Mouse (Mus musculus): ENCODE measurements around the gene Gimap4.

DNA sequence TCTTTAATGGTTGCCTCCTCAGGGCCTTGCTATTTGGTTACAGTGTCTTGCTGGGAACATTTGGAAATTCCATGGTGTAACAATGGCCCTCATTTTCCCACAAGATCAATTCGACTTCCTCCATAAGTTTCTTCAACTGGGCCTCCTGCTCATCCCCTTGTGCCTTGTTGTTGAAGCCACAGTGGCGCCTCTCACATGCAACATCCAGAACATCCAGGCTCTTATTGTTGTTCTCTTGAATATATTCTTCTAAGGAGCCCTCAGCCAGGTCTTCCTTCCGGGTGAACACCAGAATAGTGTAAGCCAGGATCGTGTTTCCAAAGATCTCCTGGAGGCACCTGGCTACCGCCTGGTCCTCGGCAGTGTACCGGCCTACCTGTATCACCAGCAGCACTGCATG is 17.8 kb downstream of the Gimap4 start:
- no peak for TF ChIP-seq GATA1 (IDR thresholded peaks at IDR 0.05; ENCODE audit: borderline replicate concordance, low read length)
- TF ChIP-seq CTCF (IDR thresholded peaks at IDR 0.05; ENCODE audit: low read depth, low read length): no peak
- no peak for TF ChIP-seq TAL1 (conservative IDR thresholded peaks at IDR 0.05; ENCODE audit: low read depth, low read length)
- no peak for TF ChIP-seq GATA2 (IDR thresholded peaks at IDR 0.05; ENCODE audit: borderline replicate concordance, low read depth, low read length)
- TF ChIP-seq POLR2AphosphoS5 (IDR thresholded peaks at IDR 0.05; ENCODE audit: insufficient replicate concordance, low read depth, low read length): no peak
